Mouse (Mus musculus) Patski (cell line): ENCODE measurements around the gene Adgrl2. TPM values are rescaled to one million over a fixed set of nuclear protein-coding genes. Genes with fewer than 3 reads are reported as not detected.

Experiments used
- ATAC-seq: fragments of 100-300 bp; one replicate; pipeline ENCODE4 v1.8.0; 2021
- CTCF ChIA-PET: fragments of 350-600 bp; sonication (Branson Sonifier 250); formaldehyde crosslinking; loops from one replicate; lab custom pipeline; 2022; ENCODE audit warnings: inconsistent platforms; lab: Charles Lee
- POLR2A ChIA-PET: fragments of 350-600 bp; sonication (Branson Sonifier 250); formaldehyde crosslinking; loops from one replicate; lab custom pipeline; 2022; ENCODE audit warnings: antibody characterized with exemption, inconsistent platforms; lab: Charles Lee
- DNase-seq: peaks from one replicate; pipeline ENCODE4 v3.0.0-alpha.2; 2011; ENCODE audit warnings: low read depth, low spot score
- H3K27me3 ChIP-seq: fragments of 371-371 bp; one replicate; pipeline ENCODE4 v1.5.1; 2021
- CTCF ChIP-seq: fragments of 100-300 bp; IDR thresholded peaks from one replicate; pipeline ENCODE4 v1.5.1; 2021
- in situ Hi-C: fragments of 300-500 bp; cut with MboI; formaldehyde crosslinking; loops from 3 replicates; pipeline ENCODE4 v1.11.1; 2018; ENCODE audit warnings: low pct_unique_long_range_greater_than_20kb, mixed read lengths
- polyA plus RNA-seq: library from polyadenylated mRNA; unstranded; gene quantifications from one replicate; pipeline ENCODE4 v1.2.3, GENCODE M21; 2021

Gene Adgrl2
- polyA plus RNA-seq, 1 experiment from 2014 or later: 107 TPM

- ChIA-PET CTCF (interaction anchor here (0.9 to 1.8 kb wide), 4 partner anchors 17 to 130 kb away, joined by 3 to 6 read pairs (median 4); no protein-coding TSS in a partner anchor), POLR2A (interaction anchor here (1.2 kb wide), 1 partner anchor 17 kb away, joined by 4 read pairs; no protein-coding TSS in a partner anchor)
- no peaks in the 10 kb centered on the region for H3K27me3 ChIP-seq
- in situ Hi-C loops: no loop called here
- no peak for ATAC-seq
- no peak for DNase-seq
- TF ChIP-seq CTCF: no peak
These were observed 142.0 kb downstream of the Adgrl2 start for GRCm38 (mm10) chr3:148848366-148848765.

- no peak for DNase-seq
- POLR2A ChIA-PET: no interaction called here
- in situ Hi-C loops: no loop called here
- H3K27me3 ChIP-seq: no peaks in the 10 kb centered on the region
- no peak for TF ChIP-seq CTCF
- CTCF ChIA-PET: interaction anchor here (0.9 to 1.3 kb wide), 4 partner anchors 17 to 29 kb away, joined by 3 to 4 read pairs (median 4); no protein-coding TSS in a partner anchor
- no peak for ATAC-seq
These were observed 146.2 kb downstream of the Adgrl2 start for GRCm38 (mm10) chr3:148844182-148844581.

GRCm38 (mm10) chr3:148842533-148842932 is 147.8 kb downstream of the Adgrl2 start:
- ChIA-PET POLR2A (no interaction called here), CTCF (no interaction called here)
- no peaks in the 10 kb centered on the region for H3K27me3 ChIP-seq
- ATAC-seq (no peak), DNase-seq (no peak)
- TF ChIP-seq CTCF: no peak
- in situ Hi-C loops: no loop called here

- POLR2A ChIA-PET: no interaction called here
- CTCF ChIA-PET: interaction anchor here (0.9 to 1.6 kb wide), 3 partner anchors 10 to 58 kb away, joined by 3 to 4 read pairs (median 3); no protein-coding TSS in a partner anchor
- H3K27me3 ChIP-seq: no peaks in the 10 kb centered on the region
- DNase-seq: no peak
- no peak for ATAC-seq
- TF ChIP-seq CTCF: no peak
- in situ Hi-C loops: no loop called here
These were observed 151.5 kb downstream of the Adgrl2 start for GRCm38 (mm10) chr3:148838835-148839296.

- CTCF ChIA-PET: interaction anchor here (0.9 to 1.6 kb wide), 3 partner anchors 10 to 58 kb away, joined by 3 to 4 read pairs (median 3); no protein-coding TSS in a partner anchor
- in situ Hi-C loops: no loop called here
- POLR2A ChIA-PET: no interaction called here
- TF ChIP-seq CTCF: no peak
- DNase-seq (no peak), ATAC-seq (no peak)
- H3K27me3 ChIP-seq: no peaks in the 10 kb centered on the region
These were observed 152.1 kb downstream of the Adgrl2 start for GRCm38 (mm10) chr3:148838095-148838834.

GRCm38 (mm10) chr3:148835136-148835535 is 155.2 kb downstream of the Adgrl2 start:
- in situ Hi-C loops: no loop called here
- TF ChIP-seq CTCF: no peak
- CTCF ChIA-PET: interaction anchor here (0.9 kb wide), 1 partner anchor 152 kb away, joined by 3 read pairs; no protein-coding TSS in a partner anchor
- ATAC-seq (no peak), DNase-seq (no peak)
- no peaks in the 10 kb centered on the region for H3K27me3 ChIP-seq
- POLR2A ChIA-PET: interaction anchor here (0.7 kb wide), 1 partner anchor 265 kb away, joined by 4 read pairs; no protein-coding TSS in a partner anchor

- no peak for DNase-seq
- no peaks in the 10 kb centered on the region for H3K27me3 ChIP-seq
- no peak for TF ChIP-seq CTCF
- in situ Hi-C loops: no loop called here
- ChIA-PET CTCF (interaction anchor here (1.5 kb wide), 1 partner anchor 135 kb away, joined by 4 read pairs; no protein-coding TSS in a partner anchor), POLR2A (no interaction called here)
- no peak for ATAC-seq
These were observed 157.1 kb downstream of the Adgrl2 start for GRCm38 (mm10) chr3:148833070-148833769.

- no peaks in the 10 kb centered on the region for H3K27me3 ChIP-seq
- DNase-seq: no peak
- in situ Hi-C loops: no loop called here
- ChIA-PET POLR2A (interaction anchor here (1.4 kb wide), 1 partner anchor 16 kb away, joined by 4 read pairs; no protein-coding TSS in a partner anchor), CTCF (interaction anchor here (0.5 to 2.0 kb wide), 3 partner anchors 17 to 136 kb away, joined by 4 to 6 read pairs (median 4); no protein-coding TSS in a partner anchor)
- ATAC-seq: no peak
- no peak for TF ChIP-seq CTCF
These were observed 158.4 kb downstream of the Adgrl2 start for GRCm38 (mm10) chr3:148832001-148832400.

- no peak for TF ChIP-seq CTCF
- DNase-seq (no peak), ATAC-seq (no peak)
- in situ Hi-C loops: no loop called here
- no peaks in the 10 kb centered on the region for H3K27me3 ChIP-seq
- POLR2A ChIA-PET: no interaction called here
- CTCF ChIA-PET: interaction anchor here (1.2 to 1.7 kb wide), 3 partner anchors 8 to 17 kb away, joined by 3 to 4 read pairs (median 3); no protein-coding TSS in a partner anchor
These were observed 161.8 kb downstream of the Adgrl2 start for GRCm38 (mm10) chr3:148828519-148828918.

- ATAC-seq (no peak), DNase-seq (no peak)
- ChIA-PET CTCF (interaction anchor here (1.7 kb wide), 1 partner anchor 50 kb away, joined by 3 read pairs; no protein-coding TSS in a partner anchor), POLR2A (interaction anchor here (0.8 kb wide), 1 partner anchor 11 kb away, joined by 3 read pairs; no protein-coding TSS in a partner anchor)
- TF ChIP-seq CTCF: no peak
- no peaks in the 10 kb centered on the region for H3K27me3 ChIP-seq
- in situ Hi-C loops: no loop called here
These were observed 166.8 kb downstream of the Adgrl2 start for GRCm38 (mm10) chr3:148823551-148823950.
